Mouse (Mus musculus) E14TG2a.4 (cell line): ENCODE measurements around the gene Gm10663.

ENCODE experiments used
- CTCF ChIP-seq: conservative IDR thresholded peaks from 2 replicates; pipeline ENCODE4 v1.5.1; 2014; ENCODE audit warnings: low read length
- NANOG ChIP-seq: IDR thresholded peaks from 2 replicates; pipeline ENCODE4 v1.6.1; 2014; ENCODE audit warnings: borderline replicate concordance, low read length, mixed read lengths

DNA sequence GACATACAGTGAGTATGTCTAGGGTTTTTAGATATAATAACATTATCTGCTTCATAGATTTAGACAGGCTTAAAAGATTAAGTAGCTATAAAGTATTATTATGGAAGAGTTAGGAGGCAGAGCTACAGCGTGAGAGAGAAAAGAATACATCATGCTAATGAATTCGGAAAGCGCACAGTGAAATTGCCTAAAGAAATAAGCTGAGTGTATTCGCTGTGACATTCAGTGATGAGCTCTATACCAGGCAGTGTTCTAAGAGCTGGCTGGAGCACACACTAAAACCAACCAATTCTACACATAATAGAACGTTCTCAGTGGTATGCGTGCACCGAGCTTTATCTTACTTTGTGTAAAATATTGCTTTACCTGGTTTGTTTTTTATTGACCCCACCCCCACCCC lies 28.8 kb downstream of the Gm10663 start:
- TF ChIP-seq CTCF = no peak
- TF ChIP-seq NANOG = no peak
